Mouse (Mus musculus): ENCODE measurements around the gene Synpr.
"Not testable (repeated sequence)": the region's sequence is repeated elsewhere in the genome, so short reads cannot be mapped to it uniquely, and the experiment has no call there.

Gene Synpr

DNA sequence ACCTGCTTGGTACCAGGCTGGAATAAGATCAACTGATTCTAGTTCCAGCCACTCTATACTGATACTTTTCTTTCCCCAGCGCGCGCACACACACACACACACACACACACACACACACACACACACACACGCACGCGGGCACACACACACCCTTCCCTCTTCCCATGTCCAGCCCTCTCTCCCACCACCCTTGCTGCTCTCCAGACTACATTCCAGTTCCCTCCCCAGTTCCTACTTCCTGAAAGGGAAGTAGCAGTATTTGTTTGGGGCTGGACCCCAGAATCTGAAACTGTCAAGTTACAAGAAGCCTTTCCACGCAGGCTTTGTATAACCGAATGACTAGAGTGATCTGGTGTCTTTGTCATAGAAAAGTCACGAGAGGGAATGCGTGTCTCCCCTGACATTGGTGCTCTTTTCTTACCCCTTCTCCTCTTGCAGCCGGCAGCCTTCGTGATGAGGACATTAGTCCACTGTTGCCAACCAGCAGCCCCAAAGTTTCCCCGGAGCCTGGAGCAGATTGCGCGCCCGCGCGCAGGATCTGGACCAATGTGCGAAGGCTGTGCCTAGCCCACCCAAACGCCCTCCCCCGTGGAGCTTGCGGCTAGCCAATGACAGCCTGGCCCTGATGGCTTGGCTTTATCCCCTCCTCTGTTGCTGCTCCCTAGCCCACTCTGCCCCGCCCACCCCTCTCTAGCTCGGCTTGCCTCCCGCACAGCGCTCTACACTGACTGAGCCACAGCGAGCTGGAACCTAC lies at the start of gene Synpr:
TSS of gene Synpr (plus strand) at position 690 of the 754 bp plus-strand sequence.
- in situ Hi-C loops (cut with MboI, MseI), result no loop called here

DNA sequence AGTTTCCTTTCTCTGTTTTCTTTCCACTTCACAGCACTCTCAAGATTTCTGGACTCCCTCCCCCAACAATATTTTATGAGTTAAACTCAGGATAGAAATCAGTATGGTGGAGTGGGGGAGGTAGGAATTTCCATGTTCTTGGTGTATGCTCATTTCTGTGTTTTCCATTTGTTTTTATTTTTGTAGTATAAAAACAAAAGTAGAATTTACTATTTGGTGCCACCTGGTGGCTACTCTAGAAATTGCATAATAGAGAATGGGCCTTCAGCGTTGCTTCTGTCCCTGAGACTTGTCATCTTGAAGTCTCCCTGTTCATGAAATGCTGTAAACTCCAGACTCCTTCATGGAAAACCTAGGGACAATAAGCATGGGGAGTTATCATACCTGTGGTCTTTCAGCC lies 47.7 kb upstream of the Synpr start:
- in situ Hi-C loops (cut with MboI, MseI), result loop anchor here (5.0 to 25.0 kb wide), 2 partner anchors 660 to 1075 kb away; no protein-coding TSS in a partner anchor

DNA sequence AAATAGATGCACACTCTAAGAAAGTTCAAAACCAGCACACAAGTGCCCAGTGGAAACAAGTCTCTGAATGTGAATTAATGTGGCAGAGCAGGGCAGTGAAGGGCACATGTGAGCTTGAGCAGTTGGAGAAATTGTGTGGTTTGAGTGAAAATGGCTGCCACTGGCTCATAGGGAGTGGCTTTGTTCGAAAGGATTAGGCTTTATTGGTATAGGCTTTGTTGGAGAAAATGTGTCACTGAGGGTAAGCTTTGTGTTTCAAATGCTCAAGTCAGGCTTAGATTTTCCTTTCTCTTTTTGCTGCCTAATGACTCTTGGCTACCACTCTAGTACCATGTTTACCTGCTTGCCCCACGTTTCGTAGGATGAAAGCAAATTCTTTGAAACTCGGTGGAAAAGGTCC lies 37.1 kb upstream of the Synpr start:
- in situ Hi-C loops (cut with MboI, MseI), result loop anchor here (25.0 kb wide), 1 partner anchor 1085 kb away; no protein-coding TSS in a partner anchor

DNA sequence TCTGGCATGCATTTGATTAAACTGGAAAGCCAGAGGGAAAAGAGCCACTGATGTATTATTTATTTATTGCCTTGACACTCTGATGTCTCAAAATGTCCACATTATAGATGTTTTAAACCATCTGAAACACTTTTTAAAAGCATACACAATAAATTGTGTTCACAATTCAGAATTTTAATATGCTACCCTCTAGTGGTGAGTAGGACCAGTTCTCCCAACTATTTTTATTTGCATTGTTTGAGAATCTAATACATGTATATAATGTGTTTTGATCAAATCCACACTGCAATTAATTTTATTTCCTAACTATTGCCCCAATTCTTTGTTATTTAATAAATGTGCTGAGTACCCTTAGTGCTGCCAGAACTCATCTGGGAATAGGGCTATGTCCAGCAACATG lies 35.2 kb upstream of the Synpr start:
- in situ Hi-C loops (cut with MboI, MseI), result loop anchor here (25.0 kb wide), 1 partner anchor 1087 kb away; no protein-coding TSS in a partner anchor

DNA sequence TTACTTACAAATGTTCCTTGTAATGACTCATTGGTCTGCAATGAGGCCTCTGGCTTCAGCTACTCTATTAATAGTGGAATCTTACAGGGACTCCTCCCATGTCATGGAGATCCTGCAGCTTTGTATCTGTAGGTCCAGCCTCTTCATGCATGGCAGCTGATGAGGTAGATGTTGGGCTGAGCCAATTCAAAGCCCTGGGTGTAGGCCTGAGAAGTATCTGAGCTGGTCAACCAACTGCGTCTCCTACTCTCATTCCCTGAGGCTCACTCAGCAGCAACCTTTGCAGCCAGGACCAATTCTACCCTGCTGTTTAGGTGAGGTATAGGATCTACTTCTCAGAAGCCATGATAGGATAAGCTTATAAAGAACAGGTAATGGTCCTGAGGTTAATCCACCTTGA lies 32.0 kb upstream of the Synpr start:
- in situ Hi-C loops (cut with MboI, MseI), result no loop called here

DNA sequence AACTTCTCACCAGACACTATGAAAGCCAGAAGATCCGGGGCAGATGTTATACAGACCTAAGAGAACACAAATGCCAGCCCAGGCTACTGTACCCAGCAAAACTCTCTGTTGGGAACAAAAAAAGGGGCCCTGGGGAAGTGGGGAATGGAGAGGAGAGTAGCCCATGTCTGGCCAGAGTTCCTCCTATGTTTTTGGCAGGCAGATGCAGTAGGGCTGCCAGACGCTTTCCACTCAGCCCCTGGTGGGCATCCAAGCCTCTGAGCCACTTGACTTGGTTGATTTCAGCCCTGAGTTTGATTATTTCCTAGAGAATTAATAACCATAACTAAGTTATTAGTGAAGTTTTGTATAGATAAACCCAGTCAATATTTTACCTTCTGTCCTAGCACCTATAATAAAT lies 29.8 kb upstream of the Synpr start:
- in situ Hi-C loops (cut with MboI, MseI), result not testable (repeated sequence)

DNA sequence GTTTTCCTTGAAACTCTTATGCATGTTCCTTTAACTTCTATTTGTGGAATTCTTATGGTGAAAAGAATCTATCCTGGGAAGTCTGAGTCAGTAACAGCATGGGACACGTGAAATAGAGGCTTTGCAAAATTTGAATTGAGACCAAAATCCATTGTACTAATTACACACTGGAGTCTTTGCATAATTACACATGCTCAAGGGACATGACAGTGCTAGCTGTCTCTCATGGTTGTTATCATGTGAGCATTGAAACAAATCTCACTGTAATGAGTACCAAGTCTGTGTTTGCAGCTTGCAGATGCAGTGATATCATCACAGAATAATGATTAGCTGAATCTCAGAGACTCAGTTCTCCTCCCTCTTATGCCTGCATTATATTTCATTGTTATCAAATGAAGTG lies 22.2 kb upstream of the Synpr start:
- in situ Hi-C loops (cut with MboI, MseI), result loop anchor here (5.0 kb wide), 1 partner anchor 825 kb away; no protein-coding TSS in a partner anchor

DNA sequence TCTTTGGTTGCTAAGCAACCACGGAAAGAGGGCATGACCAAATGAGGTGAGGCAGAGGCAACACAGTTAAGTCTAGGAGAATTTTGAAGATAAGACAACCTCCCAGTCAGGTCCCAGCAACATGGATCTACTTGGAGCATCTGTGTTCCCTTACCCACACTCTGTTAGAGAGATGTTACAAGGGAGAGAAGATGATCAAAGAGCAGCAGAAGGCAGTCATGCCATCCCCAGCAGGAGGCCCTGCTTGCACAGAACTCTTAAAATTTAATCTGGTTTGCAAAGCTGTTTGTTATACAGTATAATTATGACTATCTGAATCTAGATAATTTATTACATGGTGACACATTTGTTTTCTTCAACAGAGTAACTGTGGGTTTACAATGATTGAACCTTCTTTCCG lies 18.2 kb upstream of the Synpr start:
- in situ Hi-C loops (cut with MboI, MseI), result no loop called here

DNA sequence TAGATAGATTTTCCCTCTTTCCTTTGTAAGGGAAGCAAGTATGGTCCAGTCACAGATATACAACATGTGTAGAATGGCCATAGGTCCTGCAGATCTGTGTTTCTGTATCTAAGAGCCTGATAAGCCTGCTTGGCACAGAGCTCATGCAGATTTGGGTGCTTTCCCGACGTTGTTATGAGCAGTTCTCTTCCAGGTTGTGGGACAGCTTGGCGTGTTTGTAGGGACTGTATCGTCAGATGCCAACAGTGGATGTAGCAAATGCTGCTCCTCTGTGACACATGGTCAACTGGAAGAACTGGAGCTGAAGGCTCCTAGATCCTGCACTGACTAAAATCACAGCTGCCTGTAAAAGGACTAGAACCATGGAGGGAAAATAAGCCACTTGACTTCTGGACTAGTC lies 17.4 kb upstream of the Synpr start:
- in situ Hi-C loops (cut with MboI, MseI), result no loop called here

DNA sequence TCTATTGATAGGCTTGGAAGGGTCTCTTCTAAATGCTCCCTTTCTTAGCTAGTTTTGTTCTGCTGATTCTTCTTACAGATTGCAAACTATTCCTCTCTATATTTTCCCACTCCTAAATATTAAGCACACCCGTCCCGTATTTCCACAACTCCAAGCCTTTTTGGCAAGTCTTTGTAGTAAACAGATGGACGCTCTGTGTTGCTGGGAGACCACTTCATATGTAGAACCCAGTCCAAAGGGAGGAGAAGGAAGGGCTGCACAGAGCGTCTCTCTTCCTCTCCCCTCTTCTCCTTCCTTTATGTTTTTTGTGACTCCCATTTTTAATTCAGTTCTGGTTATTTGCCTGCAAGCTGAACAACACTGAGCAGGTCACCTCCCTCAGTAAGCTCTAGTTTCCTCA lies 1.4 kb upstream of the Synpr start:
- in situ Hi-C loops (cut with MboI, MseI), result no loop called here

DNA sequence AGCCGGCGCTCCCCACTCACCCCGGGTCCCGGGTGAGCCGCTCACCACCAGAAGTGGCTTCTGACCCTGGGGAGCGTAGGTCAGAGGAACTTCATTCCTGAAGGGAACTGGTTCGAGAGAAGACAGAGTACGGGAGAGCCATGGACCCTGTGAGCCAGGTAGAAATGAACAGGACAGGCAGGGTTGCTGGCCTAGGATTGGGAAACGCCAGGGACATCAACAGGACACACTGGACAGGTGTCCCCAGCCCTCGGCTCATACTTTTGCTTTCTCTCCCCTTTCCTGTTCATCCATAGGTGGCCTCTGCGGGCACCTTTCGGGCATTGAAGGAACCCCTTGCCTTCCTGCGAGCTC lies 242 bp downstream of the Synpr start:
- in situ Hi-C loops (cut with MboI, MseI), result no loop called here

DNA sequence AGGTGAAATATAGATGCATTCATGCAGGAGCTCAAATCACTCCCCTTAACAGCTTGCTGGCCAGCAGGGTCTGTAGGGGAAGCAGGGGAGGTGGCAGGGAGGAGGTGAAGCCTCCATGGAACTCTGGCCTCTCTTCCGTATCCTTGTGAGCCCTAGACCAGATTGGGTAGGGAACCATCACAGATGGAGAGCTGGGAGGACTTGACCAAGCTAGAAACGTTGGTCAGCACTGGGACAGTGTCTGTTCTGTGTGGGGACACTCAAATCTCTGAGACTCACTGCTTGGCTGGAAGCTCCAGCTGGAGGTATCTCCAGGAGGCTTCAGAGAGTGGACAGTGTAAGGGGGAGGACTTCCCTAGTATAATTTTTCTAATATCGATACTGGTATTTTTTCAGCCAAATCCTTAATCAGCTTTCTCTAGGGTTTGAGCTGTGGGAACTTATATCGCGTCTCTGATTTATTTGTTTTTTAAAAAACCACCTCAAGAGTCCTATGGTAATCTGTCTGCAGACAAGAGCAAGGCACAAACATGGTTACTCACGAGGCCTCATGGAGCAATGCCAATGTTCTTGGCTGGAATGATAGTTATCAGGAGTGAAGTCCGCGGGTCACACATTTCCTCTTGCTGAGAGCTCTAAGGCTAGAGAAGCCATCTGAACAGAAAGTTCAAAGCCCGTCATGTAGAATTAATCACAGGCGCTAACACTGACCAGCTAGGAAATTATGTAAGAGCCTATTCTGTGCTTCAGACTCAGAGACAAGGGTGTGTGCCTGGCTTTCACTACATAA lies 956 bp downstream of the Synpr start:
- in situ Hi-C loops (cut with MboI, MseI), result no loop called here

DNA sequence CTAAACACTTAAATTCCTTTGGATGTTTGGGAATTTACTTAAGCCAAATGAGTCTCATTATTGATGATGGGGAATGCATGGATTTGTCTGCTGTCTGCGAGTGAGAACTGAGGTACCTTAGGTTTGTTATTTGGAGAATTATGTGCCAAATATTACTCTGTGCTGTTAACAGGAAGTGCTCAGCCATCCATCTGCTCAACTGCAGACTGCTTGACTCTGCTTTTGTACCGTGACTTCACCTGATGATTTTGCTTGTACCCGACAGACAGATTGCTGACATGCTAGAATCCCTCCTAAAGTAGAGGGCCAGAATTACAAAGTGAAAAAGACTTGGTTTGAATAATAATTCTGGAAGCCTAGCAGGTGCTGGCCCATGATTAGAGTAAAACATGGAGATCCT lies 9.6 kb downstream of the Synpr start:
- in situ Hi-C loops (cut with MboI, MseI), result no loop called here

DNA sequence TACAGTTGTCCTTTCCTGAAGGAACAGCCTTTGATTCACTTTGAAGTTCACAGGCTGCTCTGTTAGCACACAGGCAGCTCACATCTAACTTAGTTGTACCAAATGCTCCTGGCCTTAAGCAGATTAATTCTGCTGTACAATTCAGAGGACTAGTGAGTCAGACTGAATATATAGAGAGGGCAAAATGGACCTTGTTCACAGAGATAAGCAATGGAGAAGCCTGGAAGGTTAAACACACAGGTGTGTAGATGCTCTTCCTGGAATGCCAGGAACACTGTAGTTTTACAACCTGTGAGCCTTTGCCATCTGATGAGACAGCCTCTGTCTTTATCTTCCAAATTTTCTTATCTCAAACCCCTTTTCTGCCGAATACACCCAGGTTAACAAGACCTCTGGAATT lies 29.7 kb downstream of the Synpr start:
- in situ Hi-C loops (cut with MboI, MseI), result no loop called here

DNA sequence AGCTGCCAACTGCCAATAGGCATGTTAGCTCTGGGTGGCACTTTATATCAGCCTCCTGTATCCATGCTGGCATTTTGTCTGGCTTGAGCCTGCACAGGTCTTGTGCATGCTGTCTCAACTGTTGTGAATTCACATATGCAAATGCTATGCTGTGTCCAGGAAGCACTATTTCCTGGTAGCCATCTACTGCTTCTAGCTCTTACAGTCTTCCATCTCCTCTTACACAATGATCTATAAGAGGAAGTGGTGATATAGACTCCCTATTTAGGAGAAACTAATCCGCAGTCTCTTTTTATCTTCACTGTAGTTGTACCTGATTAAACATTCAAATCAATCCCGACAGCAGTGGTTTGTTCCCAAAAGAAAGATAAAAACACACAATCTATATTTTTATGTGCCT lies 43.9 kb downstream of the Synpr start:
- in situ Hi-C loops (cut with MboI, MseI), result no loop called here

DNA sequence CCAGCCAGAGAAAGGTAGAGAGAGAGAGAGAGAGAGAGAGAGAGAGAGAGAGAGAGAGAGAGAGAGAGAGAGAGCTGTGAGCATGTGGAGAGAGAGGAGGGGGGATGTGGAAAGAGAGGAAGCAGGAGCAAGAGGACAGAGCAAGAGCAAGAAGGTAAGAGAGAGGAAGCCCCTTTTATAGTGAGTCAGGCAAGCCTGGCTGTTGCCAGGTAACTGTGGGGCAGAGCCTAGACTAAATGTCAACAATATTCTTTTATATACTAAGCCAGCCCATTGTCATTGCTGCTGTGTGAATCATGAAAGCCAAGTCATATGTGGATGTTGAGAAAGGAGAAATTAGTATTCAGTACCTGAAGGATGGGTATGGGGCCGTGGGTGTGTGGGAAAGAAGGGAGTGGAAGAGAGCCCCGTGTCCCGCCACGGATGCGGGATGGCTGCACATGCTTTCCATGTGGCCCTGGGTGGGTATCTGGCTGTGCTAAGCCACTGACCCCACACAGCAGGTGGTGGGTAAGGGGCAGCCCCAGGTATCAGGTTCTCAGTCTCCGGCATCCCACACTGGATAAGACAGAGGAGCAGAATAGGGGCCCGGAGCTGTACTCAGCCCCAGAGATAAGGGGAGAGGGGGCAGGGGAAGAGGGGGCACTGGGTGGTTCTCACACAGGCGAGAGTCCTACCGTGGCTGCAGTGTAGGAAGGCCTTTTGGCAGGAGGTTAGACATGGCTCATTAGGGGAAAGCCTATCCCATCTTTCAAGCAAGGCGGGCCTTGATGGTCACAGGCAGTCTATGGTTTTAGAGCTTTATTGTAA lies 48.1 kb downstream of the Synpr start:
- in situ Hi-C loops (cut with MboI, MseI), result no loop called here

DNA sequence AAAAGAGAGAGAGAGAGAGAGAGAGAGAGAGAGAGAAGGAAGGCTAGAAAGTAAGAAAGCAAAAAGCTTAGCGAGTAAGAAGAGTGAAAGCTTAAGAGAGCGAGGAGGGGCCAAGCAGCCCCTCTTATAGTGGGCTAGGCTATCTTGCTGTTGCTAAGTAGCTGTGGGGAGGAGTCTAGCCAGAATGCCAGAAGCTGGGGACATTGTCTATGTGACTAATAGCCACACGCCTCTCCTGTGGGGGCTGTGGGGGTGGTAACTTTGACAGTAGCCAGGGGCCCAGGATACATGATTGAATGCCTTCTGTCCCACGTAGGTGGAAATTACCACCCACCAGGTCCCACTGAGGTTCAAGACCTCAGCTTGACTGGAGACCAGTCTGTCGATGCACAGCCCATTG lies 48.8 kb downstream of the Synpr start:
- in situ Hi-C loops (cut with MboI, MseI), result no loop called here

DNA sequence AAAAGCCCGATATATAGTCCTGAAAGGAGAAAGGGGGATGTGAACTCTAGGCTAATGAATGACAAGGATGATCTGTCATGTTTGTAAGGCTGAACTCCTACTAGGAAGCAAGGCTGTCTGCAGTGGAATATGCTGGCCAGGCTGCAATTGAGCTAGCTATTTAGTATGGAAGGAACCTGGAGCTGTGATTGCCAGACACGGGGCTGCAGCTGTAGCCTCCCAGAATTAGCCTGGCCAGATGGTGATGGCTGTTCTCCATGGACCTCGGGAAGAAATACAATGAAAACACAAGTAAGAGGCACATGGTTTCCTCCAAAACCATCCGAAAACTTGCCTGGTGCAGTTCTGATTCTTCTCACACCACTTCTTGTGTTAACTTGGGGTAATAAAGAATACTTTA lies 51.6 kb downstream of the Synpr start:
- in situ Hi-C loops (cut with MboI, MseI), result no loop called here

DNA sequence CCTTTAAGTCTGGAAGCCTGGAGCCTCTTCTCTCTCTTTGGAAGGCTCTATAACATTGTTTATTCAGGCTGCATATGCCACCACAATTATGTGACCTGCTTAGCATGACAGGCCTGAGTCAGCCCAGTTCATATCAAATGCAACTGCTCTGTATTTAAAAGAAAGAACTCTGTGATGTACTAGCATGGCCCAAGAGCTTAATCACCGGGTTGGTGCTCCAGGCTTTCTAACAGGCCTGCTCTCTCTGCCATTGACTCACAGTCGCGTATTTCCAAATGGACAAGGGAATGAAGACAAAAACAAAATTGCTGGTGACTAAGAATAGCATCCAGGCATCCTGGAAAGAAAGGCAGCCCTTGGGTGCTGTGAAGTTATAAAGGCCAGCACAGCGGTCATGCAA lies 56.1 kb downstream of the Synpr start:
- in situ Hi-C loops (cut with MboI, MseI), result no loop called here

DNA sequence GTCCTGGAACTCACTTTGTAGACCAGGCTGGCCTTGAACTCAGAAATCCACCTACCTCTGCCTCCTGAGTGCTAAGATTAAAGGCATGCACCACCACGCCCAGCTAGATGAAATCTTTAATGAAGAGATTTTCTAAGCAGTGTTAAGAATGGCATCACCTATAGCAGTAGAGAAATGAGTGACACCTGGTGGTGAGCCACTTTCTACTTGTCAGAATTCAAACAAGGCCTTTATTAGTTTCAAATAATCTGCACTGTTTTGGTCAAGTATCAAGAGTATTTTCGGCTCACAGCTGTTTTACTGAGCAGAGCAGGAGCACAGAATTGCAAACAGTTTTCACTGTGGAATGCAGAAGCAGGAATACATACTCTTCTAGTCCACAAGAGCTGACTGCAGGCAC lies 59.7 kb downstream of the Synpr start:
- in situ Hi-C loops (cut with MboI, MseI), result no loop called here

DNA sequence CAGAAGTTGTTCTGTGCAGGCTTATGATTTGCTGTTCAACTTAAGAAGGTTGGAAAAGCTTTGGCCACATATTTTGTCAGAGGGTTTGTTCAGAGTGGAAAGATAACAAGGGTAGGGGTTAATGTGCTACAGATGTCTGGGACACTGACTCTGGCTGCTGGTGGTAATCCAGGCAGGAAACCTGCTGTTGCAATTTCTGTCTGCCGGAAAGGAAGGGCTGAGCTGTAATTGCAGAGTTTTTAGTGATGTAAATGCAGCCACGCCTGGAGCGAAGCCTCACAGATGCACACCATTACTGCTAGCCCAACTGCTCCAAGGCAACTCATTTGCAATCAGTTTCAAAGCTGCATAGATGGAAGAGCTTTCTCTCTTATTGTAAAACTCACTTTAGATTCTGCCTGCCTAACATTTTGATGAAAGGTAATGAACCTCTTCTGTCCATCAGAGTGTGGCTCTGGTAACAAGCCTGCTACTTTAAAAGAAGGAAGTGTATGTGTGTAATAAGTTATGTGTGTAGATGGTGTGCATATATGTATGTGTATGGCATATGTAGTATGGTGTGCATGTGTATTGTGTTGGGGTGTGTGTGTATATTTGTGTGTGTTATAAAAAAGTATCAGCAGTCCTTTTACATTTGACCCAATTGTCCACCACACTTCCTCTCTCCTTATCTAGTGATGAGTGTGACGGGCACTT lies 64.7 kb downstream of the Synpr start:
- in situ Hi-C loops (cut with MboI, MseI), result no loop called here

DNA sequence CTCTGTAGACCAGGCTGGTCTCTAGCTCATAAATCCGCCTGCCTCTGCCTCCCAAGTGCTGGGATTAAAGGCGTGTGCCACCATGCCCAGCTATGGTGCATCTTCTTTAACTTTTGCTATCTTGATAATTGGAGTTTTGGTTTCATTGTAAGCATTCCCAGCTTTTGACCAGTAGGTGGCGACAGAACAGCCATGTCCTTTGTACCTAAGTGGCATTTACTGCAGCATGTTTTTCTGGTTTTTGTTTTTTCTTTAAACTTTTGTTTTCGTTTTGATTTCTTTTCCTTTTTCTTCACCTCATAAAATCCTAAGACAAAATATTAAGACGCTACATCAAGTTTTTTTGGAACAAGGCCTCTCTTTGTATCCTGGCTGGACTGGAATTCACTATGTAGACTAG lies 69.6 kb downstream of the Synpr start:
- in situ Hi-C loops (cut with MboI, MseI), result loop anchor here (10.0 kb wide), 1 partner anchor 1321 kb away; no protein-coding TSS in a partner anchor

Measured in T-helper 1 cell (primary cell).